Mouse (Mus musculus): ENCODE data around the gene Ppp1ca. TPM values are rescaled to one million over a fixed set of nuclear protein-coding genes. Genes with fewer than 3 reads are reported as not detected.

The Ppp1ca gene
- polyA plus RNA-seq, 1 experiment from 2014 or later = 799 TPM

- Histone ChIP-seq H3K9ac (ENCODE audit: low read depth, low read length) (no peak overlapping the region), H3K27ac (ENCODE audit: low read length) (no peak overlapping the region)
Observed at GRCm38 (mm10) chr19:4164721-4165120, 27.1 kb upstream of the Ppp1ca start.

GRCm38 (mm10) chr19:4166678-4167476 is 25.0 kb upstream of the Ppp1ca start:
- Histone ChIP-seq H3K9me3 (ENCODE audit: control insufficient read depth, low read length) (no peaks in the 10 kb centered on the region), H3K9ac (ENCODE audit: low read depth, low read length) (no peak overlapping the region), H3K27ac (ENCODE audit: low read length) (no peak overlapping the region), H3K4me1 (ENCODE audit: control insufficient read depth, insufficient read depth, low read length) (peaks cover 21% of the 10 kb centered on the region), H3K4me2 (ENCODE audit: low read depth, low read length) (no peak overlapping the region), H3K4me3 (ENCODE audit: low read length) (no peak overlapping the region), H3K36me3 (ENCODE audit: control insufficient read depth, insufficient read depth, low read length) (no peaks in the 10 kb centered on the region), H3K27me3 (replicated peaks; ENCODE audit: control insufficient read depth, insufficient read depth, low read length) (no peaks in the 10 kb centered on the region)
- no peak for ATAC-seq
- 78% methylated on average over 9 of the region's 9 CpGs for WGBS

More at GRCm38 (mm10) chr19:4164721-4165120, 27.1 kb upstream of the Ppp1ca start:
- no peak for ATAC-seq
- Histone ChIP-seq H3K4me2 (ENCODE audit: low read depth, low read length) (no peak overlapping the region), H3K27me3 (replicated peaks; ENCODE audit: control insufficient read depth, insufficient read depth, low read length) (no peaks in the 10 kb centered on the region), H3K36me3 (ENCODE audit: control insufficient read depth, insufficient read depth, low read length) (no peaks in the 10 kb centered on the region; the same call in 1 of the 2 replicates), H3K9me3 (ENCODE audit: control insufficient read depth, low read length) (no peaks in the 10 kb centered on the region), H3K4me1 (ENCODE audit: control insufficient read depth, insufficient read depth, low read length) (peaks cover 12% of the 10 kb centered on the region), H3K4me3 (ENCODE audit: low read length) (no peak overlapping the region)
- WGBS = 72% methylated on average over 2 of the region's 2 CpGs

DNA sequence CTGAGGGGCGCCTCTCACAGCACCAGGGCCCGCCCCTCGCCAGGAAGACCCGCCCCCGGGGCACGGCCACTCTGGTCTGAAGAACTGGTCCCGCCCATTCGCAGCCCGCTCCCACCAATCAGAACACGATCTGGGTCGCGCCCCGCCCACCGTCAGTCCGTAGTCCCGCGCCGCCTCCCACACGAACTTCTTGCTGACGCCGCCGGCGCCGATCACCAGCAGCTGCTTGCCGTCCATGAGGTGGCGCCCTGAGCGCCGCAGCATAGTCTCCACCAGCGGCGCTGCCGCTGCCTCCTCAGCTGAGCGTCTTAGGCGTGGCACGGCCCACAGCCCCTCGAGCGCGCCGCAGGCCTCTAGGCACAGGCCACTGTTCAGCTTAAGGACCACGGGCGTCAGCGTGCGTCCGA is 22.5 kb upstream of the Ppp1ca start:
- Histone ChIP-seq H3K36me3 (ENCODE audit: control insufficient read depth, insufficient read depth, low read length) (no peaks in the 10 kb centered on the region), H3K9ac (ENCODE audit: low read depth, low read length) (peak overlapping the region; percentile 82), H3K27ac (ENCODE audit: low read length) (peak overlapping the region; percentile 83), H3K4me3 (ENCODE audit: low read length) (peak overlapping the region; percentile 54), H3K4me1 (ENCODE audit: control insufficient read depth, insufficient read depth, low read length) (peaks cover 9% of the 10 kb centered on the region), H3K9me3 (ENCODE audit: control insufficient read depth, low read length) (no peaks in the 10 kb centered on the region), H3K27me3 (replicated peaks; ENCODE audit: control insufficient read depth, insufficient read depth, low read length) (no peaks in the 10 kb centered on the region), H3K4me2 (ENCODE audit: low read depth, low read length) (peak overlapping the region; percentile 65)
- ATAC-seq = peak; percentile 97
- under 1% methylated on average over 43 of the region's 43 CpGs for WGBS

- H3K4me2 ChIP-seq (ENCODE audit: low read depth, low read length) = peak overlapping the region; percentile 65
- no peaks in the 10 kb centered on the region for H3K9me3 ChIP-seq (ENCODE audit: control insufficient read depth, low read length)
- H3K27me3 ChIP-seq (replicated peaks; ENCODE audit: control insufficient read depth, insufficient read depth, low read length) = no peaks in the 10 kb centered on the region
- peak overlapping the region; percentile 83 for H3K27ac ChIP-seq (ENCODE audit: low read length)
- peak; percentile 68 for ATAC-seq
- H3K4me3 ChIP-seq (ENCODE audit: low read length) = peak overlapping the region; percentile 54
- H3K36me3 ChIP-seq (ENCODE audit: control insufficient read depth, insufficient read depth, low read length) = no peaks in the 10 kb centered on the region
- 2% methylated on average over 27 of the region's 27 CpGs for WGBS
- H3K4me1 ChIP-seq (ENCODE audit: control insufficient read depth, insufficient read depth, low read length) = peaks cover 9% of the 10 kb centered on the region
- H3K9ac ChIP-seq (ENCODE audit: low read depth, low read length) = peak overlapping the region; percentile 82
Observed at GRCm38 (mm10) chr19:4169810-4170209, 22.1 kb upstream of the Ppp1ca start.

GRCm38 (mm10) chr19:4170723-4171392 is 21.0 kb upstream of the Ppp1ca start:
- 0 out of 2 replicates have a peak overlapping the region, but pooled peaks have one; percentile 22 for H3K9ac ChIP-seq (ENCODE audit: low read depth, low read length)
- no peaks in the 10 kb centered on the region for H3K36me3 ChIP-seq (ENCODE audit: control insufficient read depth, insufficient read depth, low read length)
- no peak for ATAC-seq
- H3K4me1 ChIP-seq (ENCODE audit: control insufficient read depth, insufficient read depth, low read length) = peaks cover 19% of the 10 kb centered on the region
- H3K27me3 ChIP-seq (replicated peaks; ENCODE audit: control insufficient read depth, insufficient read depth, low read length) = no peaks in the 10 kb centered on the region
- H3K4me3 ChIP-seq (ENCODE audit: low read length) = no peak overlapping the region
- H3K4me2 ChIP-seq (ENCODE audit: low read depth, low read length) = no peak overlapping the region
- WGBS = 91% methylated on average over 10 of the region's 10 CpGs
- no peak overlapping the region for H3K27ac ChIP-seq (ENCODE audit: low read length)
- no peaks in the 10 kb centered on the region for H3K9me3 ChIP-seq (ENCODE audit: control insufficient read depth, low read length)

DNA sequence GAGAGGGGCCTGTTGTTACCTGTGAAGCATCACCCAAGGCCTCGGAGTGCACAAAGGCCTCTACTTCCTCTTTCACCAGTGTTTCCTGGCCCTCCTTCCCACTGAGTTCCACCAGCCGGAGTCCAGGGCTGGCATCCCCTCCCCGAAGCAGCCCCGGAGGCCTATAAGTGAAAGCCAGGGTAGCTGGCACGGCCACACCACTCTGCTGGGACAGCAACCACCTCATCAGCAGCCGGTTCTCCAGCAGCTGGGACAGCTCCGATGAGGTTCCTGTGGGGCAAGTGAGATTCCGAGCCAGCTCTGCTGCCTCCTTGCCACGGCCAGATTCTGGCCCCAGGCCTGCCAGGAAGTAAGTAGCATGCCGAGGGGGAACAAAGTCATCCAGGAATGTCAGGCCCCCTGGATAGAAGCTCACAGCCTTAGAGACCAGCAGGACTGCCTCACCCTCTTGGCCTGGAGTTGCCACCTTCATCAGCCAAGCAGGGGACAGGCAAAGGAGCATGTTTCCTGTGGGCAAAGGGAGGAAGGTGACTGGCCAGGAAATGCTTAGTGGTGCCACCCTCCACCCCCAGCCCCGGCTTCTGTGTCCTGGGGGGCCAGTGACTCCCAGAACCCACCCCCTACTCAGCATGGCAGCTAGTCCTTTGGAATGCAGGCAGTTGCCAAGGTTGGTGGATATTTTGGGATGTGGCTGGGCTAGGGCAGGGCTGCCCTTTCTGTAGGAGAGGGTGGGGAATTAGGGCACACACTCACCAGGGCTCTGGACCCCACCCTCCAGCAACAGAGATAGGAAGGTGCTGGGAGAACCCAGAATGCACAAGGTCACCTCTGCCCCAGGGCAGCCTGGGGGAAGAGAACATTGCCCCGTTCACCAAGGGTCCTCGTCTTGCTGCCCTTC is 20.2 kb upstream of the Ppp1ca start:
- no peaks in the 10 kb centered on the region for H3K36me3 ChIP-seq (ENCODE audit: control insufficient read depth, insufficient read depth, low read length)
- no peak for ATAC-seq
- H3K27me3 ChIP-seq (replicated peaks; ENCODE audit: control insufficient read depth, insufficient read depth, low read length) = no peaks in the 10 kb centered on the region
- WGBS = 58% methylated on average over 13 of the region's 13 CpGs
- peak overlapping the region; percentile 22; the same call in 1 of the 2 replicates for H3K9ac ChIP-seq (ENCODE audit: low read depth, low read length)
- no peak overlapping the region for H3K4me3 ChIP-seq (ENCODE audit: low read length)
- H3K4me1 ChIP-seq (ENCODE audit: control insufficient read depth, insufficient read depth, low read length) = peaks cover 20% of the 10 kb centered on the region
- H3K27ac ChIP-seq (ENCODE audit: low read length) = no peak overlapping the region
- H3K9me3 ChIP-seq (ENCODE audit: control insufficient read depth, low read length) = no peaks in the 10 kb centered on the region
- H3K4me2 ChIP-seq (ENCODE audit: low read depth, low read length) = no peak overlapping the region

GRCm38 (mm10) chr19:4172925-4173324 is 18.9 kb upstream of the Ppp1ca start:
- H3K9ac ChIP-seq (ENCODE audit: low read depth, low read length) = 0 out of 2 replicates have a peak overlapping the region, but pooled peaks have one; percentile 5
- H3K27ac ChIP-seq (ENCODE audit: low read length) = no peak overlapping the region
- no peak overlapping the region for H3K4me2 ChIP-seq (ENCODE audit: low read depth, low read length)
- H3K9me3 ChIP-seq (ENCODE audit: control insufficient read depth, low read length) = no peaks in the 10 kb centered on the region
- H3K4me1 ChIP-seq (ENCODE audit: control insufficient read depth, insufficient read depth, low read length) = peaks cover 20% of the 10 kb centered on the region
- WGBS = 64% methylated on average over 11 of the region's 11 CpGs
- no peak overlapping the region for H3K4me3 ChIP-seq (ENCODE audit: low read length)
- H3K36me3 ChIP-seq (ENCODE audit: control insufficient read depth, insufficient read depth, low read length) = no peaks in the 10 kb centered on the region
- H3K27me3 ChIP-seq (replicated peaks; ENCODE audit: control insufficient read depth, insufficient read depth, low read length) = no peaks in the 10 kb centered on the region
- no peak for ATAC-seq

DNA sequence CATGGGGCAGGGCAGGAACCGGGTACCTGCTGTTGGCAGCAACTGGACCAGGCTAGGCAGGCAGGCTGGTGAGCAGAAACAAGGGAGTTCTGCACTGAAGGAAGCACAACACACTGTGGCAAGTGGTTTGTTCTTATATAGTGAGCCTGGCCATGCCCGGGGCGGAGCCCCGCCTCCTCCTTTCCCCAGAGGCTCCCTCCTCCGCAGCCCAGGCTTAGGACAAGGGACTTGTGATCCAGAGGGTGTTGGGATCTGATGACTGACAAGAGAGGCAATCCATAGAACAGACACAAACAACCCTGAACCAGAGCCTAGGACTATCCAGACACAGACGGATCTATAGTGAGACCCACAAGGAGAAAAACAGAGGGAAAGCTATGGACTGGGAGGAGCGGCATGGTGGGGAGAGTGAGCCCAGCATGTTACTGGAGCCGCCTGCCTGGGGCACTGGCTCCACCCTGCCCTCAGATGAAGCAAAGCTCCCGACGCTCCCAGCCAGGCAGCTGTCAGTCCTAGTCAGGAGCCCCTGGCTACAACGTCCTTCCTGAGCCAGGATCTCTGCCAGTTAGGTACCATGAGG is 16.4 kb upstream of the Ppp1ca start, which contains the start of gene Carns1:
Gene Carns1, minus strand, starts transcription at position 112 of the 580 bp plus-strand sequence.
- H3K27ac ChIP-seq (ENCODE audit: low read length) = no peak within 1 kb of the TSS
- ATAC-seq = peak; percentile 84
- H3K4me3 ChIP-seq (ENCODE audit: low read length) = peak within 1 kb of the TSS; percentile 3; the same call in 1 of the 2 replicates

More for the DNA sequence above, 16.4 kb upstream of the Ppp1ca start, which contains the start of gene Carns1:
- H3K27me3 ChIP-seq (replicated peaks; ENCODE audit: control insufficient read depth, insufficient read depth, low read length) = no peaks in the 10 kb centered on the region
- 5% methylated on average over 11 of the region's 11 CpGs for WGBS
- no peaks in the 10 kb centered on the region for H3K9me3 ChIP-seq (ENCODE audit: control insufficient read depth, low read length)
- peak within 1 kb of the TSS; percentile 55 for H3K4me2 ChIP-seq (ENCODE audit: low read depth, low read length)
- H3K4me1 ChIP-seq (ENCODE audit: control insufficient read depth, insufficient read depth, low read length) = peaks cover 15% of the 10 kb centered on the region
- no peaks in the 10 kb centered on the region for H3K36me3 ChIP-seq (ENCODE audit: control insufficient read depth, insufficient read depth, low read length)
- H3K9ac ChIP-seq (ENCODE audit: low read depth, low read length) = peak within 1 kb of the TSS; percentile 48
